Comparison of ENCODE assay signal across 8 mouse cellular contexts in the genomic region with DNA sequence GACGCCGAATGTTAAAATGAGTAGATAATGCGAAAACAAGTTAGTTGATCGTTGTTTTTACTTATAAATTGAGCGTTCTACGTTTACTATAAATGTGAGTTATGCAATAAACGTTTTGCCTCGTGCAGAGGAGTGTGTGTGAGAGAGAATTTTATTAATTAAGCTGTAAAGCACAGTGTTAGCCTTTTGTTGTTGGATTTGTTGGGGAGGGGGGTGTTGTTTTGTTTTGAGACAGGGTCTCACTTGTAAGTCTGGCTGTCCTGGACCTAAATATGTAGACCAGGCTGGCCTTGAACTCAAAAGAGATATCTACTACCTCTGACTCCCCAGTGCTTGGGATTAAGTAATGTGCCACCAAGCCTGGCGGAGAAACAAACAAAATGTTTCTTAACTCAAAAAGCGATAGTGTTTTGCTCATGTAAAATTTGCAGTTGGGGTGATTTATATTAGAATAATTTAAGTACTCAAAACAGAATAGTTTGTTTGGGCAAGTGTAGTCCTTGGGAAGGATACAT. TPM values are rescaled to one million over a fixed set of nuclear protein-coding genes. Genes with fewer than 3 reads are reported as not detected.
DNase-seq lines count a peak whose midpoint lies in the region; ATAC-seq lines count a peak whose summit lies in the region.

No protein-coding gene starts in this region.

- 6% methylated on average over 10 of the region's 10 CpGs for WGBS in heart, embryonic 15.5 days
- whole genome bisulfite sequencing in hindbrain, embryonic 12.5 days: 11% methylated on average over 10 of the region's 10 CpGs
- WGBS in midbrain, embryonic 10.5 days: 10% methylated on average over 10 of the region's 10 CpGs

- ATAC-seq in heart, embryonic 15.5 days (replicated peaks; ENCODE audit: insufficient number of reproducible peaks, insufficient read depth, low FRiP score, low read depth): no peak
- ATAC-seq in hindbrain, embryonic 12.5 days (ENCODE audit: low FRiP score): no peak

- H3K4me2 ChIP-seq in heart, embryonic 15.5 days: peak overlapping the region; percentile 77
- peak overlapping the region; percentile 84 for H3K4me2 ChIP-seq in hindbrain, embryonic 12.5 days (replicated peaks)

- H3K27ac ChIP-seq in heart, embryonic 15.5 days: peak overlapping the region; percentile 97; the same call in 1 of the 2 replicates
- H3K27ac ChIP-seq in hindbrain, embryonic 12.5 days: no peak overlapping the region
- peak overlapping the region; percentile 96 for H3K27ac ChIP-seq in midbrain, embryonic 10.5 days (replicated peaks)

- H3K36me3 ChIP-seq in heart, embryonic 15.5 days: no peaks in the 10 kb centered on the region
- no peaks in the 10 kb centered on the region for H3K36me3 ChIP-seq in hindbrain, embryonic 12.5 days
- peaks cover 28% of the 10 kb centered on the region for H3K36me3 ChIP-seq in midbrain, embryonic 10.5 days

- no peaks in the 10 kb centered on the region for H3K9me3 ChIP-seq in heart, embryonic 15.5 days (replicated peaks)
- no peaks in the 10 kb centered on the region for H3K9me3 ChIP-seq in hindbrain, embryonic 12.5 days (replicated peaks)
- no peaks in the 10 kb centered on the region for H3K9me3 ChIP-seq in midbrain, embryonic 10.5 days (replicated peaks)

- DNase-seq in heart, postnatal 4 days: no peak
- peak; percentile 34 for DNase-seq in adipocyte (ENCODE audit: low spot score)
- DNase-seq in midbrain, embryonic 10.5 days (ENCODE audit: low spot score): no peak
- DNase-seq in B cell, adult 2 months: no peak
- no peak for DNase-seq in right cerebral cortex, adult 2 months (ENCODE audit: low spot score in 2 of 2)
- DNase-seq in right cerebral cortex, adult 18-20 months: no peak

- H3K27me3 ChIP-seq in heart, embryonic 15.5 days: no peaks in the 10 kb centered on the region
- H3K27me3 ChIP-seq in hindbrain, embryonic 12.5 days: no peaks in the 10 kb centered on the region
- no peaks in the 10 kb centered on the region for H3K27me3 ChIP-seq in midbrain, embryonic 10.5 days (ENCODE audit: low read depth, poor library complexity, severe bottlenecking)

- peaks cover 40% of the 10 kb centered on the region for H3K4me1 ChIP-seq in heart, embryonic 15.5 days (replicated peaks)
- peaks cover 26% of the 10 kb centered on the region for H3K4me1 ChIP-seq in hindbrain, embryonic 12.5 days
- peaks cover 41% of the 10 kb centered on the region for H3K4me1 ChIP-seq in midbrain, embryonic 10.5 days

- peak overlapping the region; percentile 85 for H3K9ac ChIP-seq in heart, embryonic 15.5 days
- H3K9ac ChIP-seq in hindbrain, embryonic 12.5 days: peak overlapping the region; percentile 93

- peak overlapping the region; percentile 76 for H3K4me3 ChIP-seq in heart, embryonic 15.5 days
- H3K4me3 ChIP-seq in hindbrain, embryonic 12.5 days: peak overlapping the region; percentile 95
- peak overlapping the region; percentile 94 for H3K4me3 ChIP-seq in midbrain, embryonic 10.5 days

RNA-seq across cellular contexts. Expression of gene Ccnt2, which starts 1.3 kb away (rescaled TPM):
- polyA plus RNA-seq in heart, embryonic 15.5 days (2015; fragmentation: Nextera tagmentation; extraction: Ambion mirVana): 59.9 and 62.5 TPM in 2 replicates
- total RNA-seq in heart, postnatal 4 days (2021): 10 to 100 TPM; 37.7 to 40.0 TPM
- polyA plus RNA-seq in hindbrain, embryonic 12.5 days (2016; fragmentation: Nextera tagmentation; extraction: Ambion mirVana): 116 and 117 TPM in 2 replicates
- 92.2 and 108 TPM in 2 replicates for polyA plus RNA-seq in midbrain, embryonic 10.5 days (2016; fragmentation: Nextera tagmentation; extraction: Ambion mirVana)

RNA-seq across cellular contexts. Expression of gene Acmsd, which starts 46.0 kb away (rescaled TPM):
- polyA plus RNA-seq in heart, embryonic 15.5 days (2015; fragmentation: Nextera tagmentation; extraction: Ambion mirVana): 0.35 and 0.51 TPM in 2 replicates
- total RNA-seq in heart, postnatal 4 days (2021): under 1 TPM; 0.31 to 0.59 TPM
- 0.10 and 0.26 TPM in 2 replicates for polyA plus RNA-seq in hindbrain, embryonic 12.5 days (2016; fragmentation: Nextera tagmentation; extraction: Ambion mirVana)
- polyA plus RNA-seq in midbrain, embryonic 10.5 days (2016; fragmentation: Nextera tagmentation; extraction: Ambion mirVana): 0.20 and 0.47 TPM in 2 replicates
